Mouse (Mus musculus): ENCODE data around the gene Fgd1.

Gene Fgd1

GRCm38 (mm10) chrX:151085599-151085998 is 39.6 kb downstream of the Fgd1 start:
- DNase-seq (ENCODE audit: extremely low spot score, low spot score): no peak

GRCm38 (mm10) chrX:151087418-151087817 is 41.5 kb downstream of the Fgd1 start:
- DNase-seq (ENCODE audit: extremely low spot score, low spot score): no peak

GRCm38 (mm10) chrX:151096171-151097058 is 50.5 kb downstream of the Fgd1 start, which contains the start of gene Tsr2:
Tsr2 (minus strand) TSS chrX:151096543.
- DNase-seq (ENCODE audit: extremely low spot score, low spot score): peak; percentile 55

GRCm38 (mm10) chrX:151107301-151108067 is 61.5 kb downstream of the Fgd1 start:
- no peak for DNase-seq (ENCODE audit: extremely low spot score, low spot score)

GRCm38 (mm10) chrX:151116795-151117194 is 70.8 kb downstream of the Fgd1 start:
- peak; percentile 15 for DNase-seq (ENCODE audit: extremely low spot score, low spot score)

- DNase-seq (ENCODE audit: extremely low spot score, low spot score): no peak
Observed at GRCm38 (mm10) chrX:151117432-151117831, 71.5 kb downstream of the Fgd1 start.

- no peak for DNase-seq (ENCODE audit: extremely low spot score, low spot score)
Observed at GRCm38 (mm10) chrX:151123933-151124332, 78.0 kb downstream of the Fgd1 start.

- no peak for DNase-seq (ENCODE audit: extremely low spot score, low spot score)
Observed at GRCm38 (mm10) chrX:151130493-151130892, 84.5 kb downstream of the Fgd1 start.

- no peak for DNase-seq (ENCODE audit: extremely low spot score, low spot score)
Observed at GRCm38 (mm10) chrX:151132785-151133184, 86.8 kb downstream of the Fgd1 start.

All from neural tube, embryonic 10.5 days (tissue).